Mouse (Mus musculus): Measurements from ENCODE around the gene Hikeshi. TPM values are rescaled to one million over a fixed set of nuclear protein-coding genes. Genes with fewer than 3 reads are reported as not detected.

The Hikeshi gene
- polyA plus RNA-seq, 1 experiment from 2014 or later = 87.8 TPM

- H3K4me3 ChIP-seq (replicated peaks) = no peak overlapping the region
- H3K27ac ChIP-seq = no peak overlapping the region
- no peaks in the 10 kb centered on the region for H3K9me3 ChIP-seq (replicated peaks)
- no peak overlapping the region for H3K4me2 ChIP-seq
- H3K36me3 ChIP-seq = peaks cover 82% of the 10 kb centered on the region
- H3K9ac ChIP-seq = no peak overlapping the region
- H3K4me1 ChIP-seq (replicated peaks) = peaks cover 18% of the 10 kb centered on the region
- peak; percentile 96 for ATAC-seq (ENCODE audit: low read depth)
- DNase-seq = no peak
- H3K27me3 ChIP-seq = no peaks in the 10 kb centered on the region
Measured at GRCm38 (mm10) chr7:89963135-89963534, 22.1 kb upstream of the Hikeshi start.

DNA sequence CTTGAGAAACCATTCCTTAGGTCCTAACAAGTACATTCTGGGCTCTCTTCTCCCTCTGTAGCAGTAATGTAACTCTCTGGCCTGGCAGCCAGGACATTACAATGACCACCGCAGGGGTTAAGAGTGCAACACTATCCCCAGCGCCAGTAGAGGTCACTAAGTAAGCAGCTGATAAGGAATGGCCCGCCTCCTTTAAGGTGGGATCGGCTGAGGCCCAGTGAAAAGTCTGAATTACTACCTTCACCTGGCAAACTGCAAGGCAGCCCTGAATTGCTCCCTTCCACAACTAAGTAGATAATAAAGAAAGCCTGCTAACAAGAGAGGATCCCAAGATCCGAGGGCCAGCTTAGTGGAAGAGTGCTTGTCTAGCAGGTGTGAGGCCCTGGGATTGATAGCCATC lies 16.3 kb upstream of the Hikeshi start:
- 44% methylated on average over 5 of the region's 5 CpGs for WGBS (ENCODE audit: insufficient replicate concordance)
- no peaks in the 10 kb centered on the region for H3K9me3 ChIP-seq (replicated peaks)
- H3K36me3 ChIP-seq = peaks cover 74% of the 10 kb centered on the region
- no peaks in the 10 kb centered on the region for H3K27me3 ChIP-seq
- peaks cover 9% of the 10 kb centered on the region; the same call in 1 of the 2 replicates for H3K4me1 ChIP-seq (replicated peaks)
- no peak overlapping the region for H3K9ac ChIP-seq
- DNase-seq (no peak), ATAC-seq (ENCODE audit: low read depth) (peak; percentile 50; the same call in 1 of the 2 replicates)
- no peak overlapping the region for H3K4me2 ChIP-seq
- H3K4me3 ChIP-seq (replicated peaks) = no peak overlapping the region
- no peak overlapping the region for H3K27ac ChIP-seq

GRCm38 (mm10) chr7:89954261-89954660 lies 13.3 kb upstream of the Hikeshi start:
- H3K27ac ChIP-seq = no peak overlapping the region
- no peak for ATAC-seq (ENCODE audit: low read depth)
- H3K4me2 ChIP-seq = no peak overlapping the region
- 75% methylated on average over 5 of the region's 5 CpGs for WGBS (ENCODE audit: insufficient replicate concordance)
- 0 out of 2 replicates have a peak, but pooled peaks cover 11% of the 10 kb centered on the region for H3K4me1 ChIP-seq (replicated peaks)
- H3K4me3 ChIP-seq (replicated peaks) = no peak overlapping the region
- H3K9me3 ChIP-seq (replicated peaks) = no peaks in the 10 kb centered on the region
- no peak overlapping the region for H3K9ac ChIP-seq
- no peak for DNase-seq
- H3K27me3 ChIP-seq = no peaks in the 10 kb centered on the region
- H3K36me3 ChIP-seq = peaks cover 49% of the 10 kb centered on the region

DNA sequence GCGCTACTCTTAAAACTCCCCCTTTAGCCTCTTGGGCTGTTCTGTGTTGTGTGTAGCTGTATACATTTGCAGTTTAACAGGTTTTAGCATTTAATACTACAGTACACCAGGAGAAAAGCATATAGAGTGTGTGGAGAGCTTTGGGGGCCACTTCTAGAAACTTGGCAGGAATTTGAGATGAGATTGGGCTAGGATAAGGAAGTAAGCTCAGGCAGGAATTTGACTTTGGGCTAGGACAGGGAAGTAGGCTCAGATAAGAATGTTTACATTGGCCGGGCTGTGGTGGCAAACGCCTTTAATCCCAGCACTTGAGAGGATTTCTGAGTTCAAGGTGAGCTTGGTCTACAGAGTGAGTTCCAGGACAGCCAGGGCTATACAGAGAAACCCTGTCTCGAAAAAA lies 8.4 kb upstream of the Hikeshi start:
- Histone ChIP-seq H3K4me1 (replicated peaks) (0 out of 2 replicates have a peak, but pooled peaks cover 3% of the 10 kb centered on the region), H3K27me3 (no peaks in the 10 kb centered on the region), H3K9me3 (replicated peaks) (no peaks in the 10 kb centered on the region), H3K4me2 (no peak overlapping the region), H3K36me3 (peaks cover 10% of the 10 kb centered on the region; the same call in 1 of the 2 replicates), H3K27ac (no peak overlapping the region), H3K9ac (no peak overlapping the region), H3K4me3 (replicated peaks) (no peak overlapping the region)
- 42% methylated on average over 4 of the region's 4 CpGs for WGBS (ENCODE audit: insufficient replicate concordance)
- ATAC-seq (ENCODE audit: low read depth) (no peak), DNase-seq (no peak)

- no peaks in the 10 kb centered on the region for H3K36me3 ChIP-seq
- no peaks in the 10 kb centered on the region for H3K27me3 ChIP-seq
- H3K9ac ChIP-seq = no peak overlapping the region
- DNase-seq (no peak), ATAC-seq (ENCODE audit: low read depth) (no peak)
- H3K4me1 ChIP-seq (replicated peaks) = 0 out of 2 replicates have a peak, but pooled peaks cover 3% of the 10 kb centered on the region
- no peak overlapping the region for H3K4me3 ChIP-seq (replicated peaks)
- H3K9me3 ChIP-seq (replicated peaks) = no peaks in the 10 kb centered on the region
- H3K4me2 ChIP-seq = no peak overlapping the region
- WGBS (ENCODE audit: insufficient replicate concordance) = 74% methylated on average over 7 of the region's 7 CpGs
- no peak overlapping the region for H3K27ac ChIP-seq
Measured at GRCm38 (mm10) chr7:89948026-89948425, 7.0 kb upstream of the Hikeshi start.

GRCm38 (mm10) chr7:89939497-89940353 lies 1.3 kb downstream of the Hikeshi start:
- no peak for ATAC-seq (ENCODE audit: low read depth)
- H3K27ac ChIP-seq = no peak overlapping the region
- no peak for DNase-seq
- peak overlapping the region; percentile 77 for H3K4me2 ChIP-seq
- H3K27me3 ChIP-seq = no peaks in the 10 kb centered on the region
- peaks cover 19% of the 10 kb centered on the region for H3K4me1 ChIP-seq (replicated peaks)
- H3K36me3 ChIP-seq = peaks cover 1% of the 10 kb centered on the region; the same call in 1 of the 2 replicates
- H3K9me3 ChIP-seq (replicated peaks) = no peaks in the 10 kb centered on the region
- 49% methylated on average over 15 of the region's 15 CpGs for WGBS (ENCODE audit: insufficient replicate concordance)
- peak overlapping the region; percentile 92 for H3K4me3 ChIP-seq (replicated peaks)
- peak overlapping the region; percentile 85 for H3K9ac ChIP-seq

- H3K4me2 ChIP-seq = no peak overlapping the region
- 91% methylated on average over 15 of the region's 15 CpGs for WGBS (ENCODE audit: insufficient replicate concordance)
- no peak overlapping the region for H3K4me3 ChIP-seq (replicated peaks)
- no peaks in the 10 kb centered on the region for H3K4me1 ChIP-seq (replicated peaks)
- no peaks in the 10 kb centered on the region for H3K27me3 ChIP-seq
- no peaks in the 10 kb centered on the region for H3K9me3 ChIP-seq (replicated peaks)
- H3K36me3 ChIP-seq = peaks cover 22% of the 10 kb centered on the region
- ATAC-seq (ENCODE audit: low read depth) = no peak
- H3K9ac ChIP-seq = no peak overlapping the region
- no peak for DNase-seq
- no peak overlapping the region for H3K27ac ChIP-seq
Measured at GRCm38 (mm10) chr7:89923441-89924180, 17.4 kb downstream of the Hikeshi start.

- Histone ChIP-seq H3K27ac (no peak overlapping the region), H3K9me3 (replicated peaks) (no peaks in the 10 kb centered on the region), H3K36me3 (peaks cover 19% of the 10 kb centered on the region), H3K4me2 (no peak overlapping the region), H3K4me1 (replicated peaks) (no peaks in the 10 kb centered on the region), H3K4me3 (replicated peaks) (no peak overlapping the region), H3K9ac (no peak overlapping the region), H3K27me3 (no peaks in the 10 kb centered on the region)
- WGBS (ENCODE audit: insufficient replicate concordance) = 86% methylated on average over 4 of the region's 4 CpGs
- DNase-seq (no peak), ATAC-seq (ENCODE audit: low read depth) (no peak)
Measured at GRCm38 (mm10) chr7:89917776-89918175, 23.2 kb downstream of the Hikeshi start.

- Histone ChIP-seq H3K27ac (no peak overlapping the region), H3K9ac (no peak overlapping the region), H3K9me3 (replicated peaks) (no peaks in the 10 kb centered on the region), H3K4me1 (replicated peaks) (no peaks in the 10 kb centered on the region), H3K27me3 (no peaks in the 10 kb centered on the region), H3K36me3 (peaks cover 19% of the 10 kb centered on the region), H3K4me3 (replicated peaks) (no peak overlapping the region), H3K4me2 (no peak overlapping the region)
- 87% methylated on average over 5 of the region's 5 CpGs for WGBS (ENCODE audit: insufficient replicate concordance)
- DNase-seq = no peak
- ATAC-seq (ENCODE audit: low read depth) = no peak
Measured at GRCm38 (mm10) chr7:89916711-89917110, 24.3 kb downstream of the Hikeshi start.

GRCm38 (mm10) chr7:89913432-89914158 lies 27.4 kb downstream of the Hikeshi start:
- no peak overlapping the region for H3K4me3 ChIP-seq (replicated peaks)
- H3K36me3 ChIP-seq = 0 out of 2 replicates have a peak, but pooled peaks cover 11% of the 10 kb centered on the region
- no peak overlapping the region for H3K4me2 ChIP-seq
- DNase-seq (no peak), ATAC-seq (ENCODE audit: low read depth) (no peak)
- no peaks in the 10 kb centered on the region for H3K4me1 ChIP-seq (replicated peaks)
- WGBS (ENCODE audit: insufficient replicate concordance) = 65% methylated on average over 3 of the region's 3 CpGs
- H3K9ac ChIP-seq = no peak overlapping the region
- no peak overlapping the region for H3K27ac ChIP-seq
- no peaks in the 10 kb centered on the region for H3K9me3 ChIP-seq (replicated peaks)
- H3K27me3 ChIP-seq = no peaks in the 10 kb centered on the region

DNA sequence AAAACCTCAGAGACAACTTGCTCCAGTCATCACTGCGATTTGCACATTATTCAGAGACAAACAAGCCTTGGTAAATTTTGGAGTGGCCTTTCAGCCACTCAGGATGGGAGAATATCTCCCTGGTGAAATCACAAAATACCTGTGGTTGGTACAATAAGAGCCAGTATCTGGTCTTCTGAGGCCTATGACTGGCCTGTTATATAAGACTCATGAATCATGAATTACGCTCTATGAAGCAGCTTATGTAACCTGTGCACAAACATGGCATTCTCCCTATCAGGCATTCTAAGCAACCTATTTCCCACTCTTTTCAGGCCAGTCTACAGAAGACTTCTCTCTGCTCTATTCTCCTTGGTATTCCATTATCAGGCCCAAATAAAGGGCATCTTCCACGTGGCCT lies 28.6 kb downstream of the Hikeshi start:
- DNase-seq = no peak
- Histone ChIP-seq H3K4me1 (replicated peaks) (no peaks in the 10 kb centered on the region), H3K9ac (no peak overlapping the region), H3K4me2 (no peak overlapping the region), H3K27ac (no peak overlapping the region), H3K4me3 (replicated peaks) (no peak overlapping the region), H3K9me3 (replicated peaks) (no peaks in the 10 kb centered on the region), H3K27me3 (no peaks in the 10 kb centered on the region), H3K36me3 (0 out of 2 replicates have a peak, but pooled peaks cover 6% of the 10 kb centered on the region)
- 71% methylated on average over 3 of the region's 3 CpGs for WGBS (ENCODE audit: insufficient replicate concordance)
- ATAC-seq (ENCODE audit: low read depth) = no peak

Data from liver, embryonic 13.5 days (tissue).